Mouse (Mus musculus) kidney, embryonic 15.5 days (tissue): ENCODE measurements around the gene Kif26b. TPM values are rescaled to one million over a fixed set of nuclear protein-coding genes. Genes with fewer than 3 reads are reported as not detected.

Experiments used
- ATAC-seq: fragments of 200-750 bp; cut with Nextera tagmentation; replicated peaks from 2 replicates; pipeline ENCODE4 v1.8.0; 2017; ENCODE audit warnings: moderate TSS enrichment; ENCODE audit not compliant: low FRiP score
- H3K27ac ChIP-seq: fragments of 300-500 bp; sonication (generic); 2 replicates; pipeline ENCODE4 v1.5.1; 2015; ENCODE audit warnings: mild to moderate bottlenecking, inconsistent platforms
- H3K27me3 ChIP-seq: fragments of 300-500 bp; sonication (generic); 2 replicates; pipeline ENCODE4 v1.6.1; 2015; ENCODE audit warnings: inconsistent platforms
- H3K36me3 ChIP-seq: fragments of 300-500 bp; sonication (generic); 2 replicates; pipeline ENCODE4 v1.6.1; 2015; ENCODE audit warnings: inconsistent platforms
- H3K4me1 ChIP-seq: fragments of 300-500 bp; sonication (generic); 2 replicates; pipeline ENCODE4 v1.6.1; 2015; ENCODE audit warnings: inconsistent platforms
- H3K4me2 ChIP-seq: fragments of 300-500 bp; sonication (generic); 2 replicates; pipeline ENCODE4 v1.6.1; 2015; ENCODE audit warnings: moderate library complexity, mild to moderate bottlenecking, inconsistent platforms
- H3K4me3 ChIP-seq: fragments of 300-500 bp; sonication (generic); replicated peaks from 2 replicates; pipeline ENCODE4 v1.5.1; 2015; ENCODE audit warnings: mild to moderate bottlenecking, inconsistent platforms
- H3K9ac ChIP-seq: fragments of 300-500 bp; sonication (generic); 2 replicates; pipeline ENCODE4 v1.6.1; 2015; ENCODE audit warnings: mild to moderate bottlenecking, inconsistent platforms
- H3K9me3 ChIP-seq: fragments of 300-500 bp; sonication (generic); replicated peaks from 2 replicates; pipeline ENCODE4 v1.6.1; 2016; ENCODE audit warnings: inconsistent platforms
- WGBS: fragments of 180-500 bp; shearing (Covaris S2); methylation state at CpG from one replicate; pipeline ENCODE4 v1.1.7; 2015; ENCODE audit warnings: mixed read lengths; 5-methylcytosine and 5-hydroxymethylcytosine counted together
- polyA plus RNA-seq: library from polyadenylated mRNA; unstranded; fragments of >200 nt; fragmentation: Nextera tagmentation; extraction: Ambion mirVana; gene quantifications from 2 replicates; pipeline ENCODE4 v1.2.1, GENCODE M21; 2015

The Kif26b gene
- polyA plus RNA-seq, 1 experiment from 2014 or later, result 13.2 TPM

- Histone ChIP-seq H3K27me3 (no peaks in the 10 kb centered on the region), H3K4me2 (no peak overlapping the region), H3K9ac (no peak overlapping the region), H3K4me1 (peaks cover 9% of the 10 kb centered on the region; the same call in 1 of the 2 replicates), H3K27ac (no peak overlapping the region), H3K4me3 (no peak overlapping the region), H3K36me3 (peaks cover 5% of the 10 kb centered on the region; the same call in 1 of the 2 replicates), H3K9me3 (no peaks in the 10 kb centered on the region)
- 85% methylated on average over 6 of the region's 6 CpGs for WGBS
- no peak for ATAC-seq
These were observed 334.8 kb downstream of the Kif26b start for GRCm38 (mm10) chr1:178863756-178864155.

GRCm38 (mm10) chr1:178864297-178864696 is 335.4 kb downstream of the Kif26b start:
- no peak overlapping the region for H3K9ac ChIP-seq
- H3K4me3 ChIP-seq, result no peak overlapping the region
- no peak for ATAC-seq
- no peak overlapping the region for H3K27ac ChIP-seq
- 64% methylated on average over 4 of the region's 4 CpGs for WGBS
- H3K36me3 ChIP-seq, result peaks cover 4% of the 10 kb centered on the region; the same call in 1 of the 2 replicates
- peaks cover 9% of the 10 kb centered on the region; the same call in 1 of the 2 replicates for H3K4me1 ChIP-seq
- H3K27me3 ChIP-seq, result no peaks in the 10 kb centered on the region
- no peak overlapping the region for H3K4me2 ChIP-seq
- H3K9me3 ChIP-seq, result no peaks in the 10 kb centered on the region

DNA sequence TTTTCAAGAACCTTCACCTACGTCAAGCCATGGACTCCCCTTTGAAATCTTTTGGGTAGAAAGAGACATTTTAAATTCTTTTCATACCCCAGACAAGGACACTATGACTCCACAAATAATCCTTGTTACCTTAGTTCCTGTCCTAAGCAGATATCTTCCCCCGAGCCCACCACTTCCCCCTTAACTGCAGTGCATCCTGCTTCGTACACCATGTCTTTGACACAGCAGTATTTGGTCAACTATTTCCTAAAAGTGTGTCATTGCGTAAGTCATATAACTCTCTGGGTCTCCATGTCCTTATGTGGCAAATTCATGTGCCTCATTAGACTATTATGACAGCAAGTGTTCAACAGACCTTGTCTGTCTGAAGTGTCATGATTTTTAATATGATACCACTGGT is 337.8 kb downstream of the Kif26b start:
- 89% methylated on average over 4 of the region's 4 CpGs for WGBS
- H3K4me3 ChIP-seq, result no peak overlapping the region
- no peaks in the 10 kb centered on the region for H3K9me3 ChIP-seq
- H3K4me2 ChIP-seq, result no peak overlapping the region
- no peaks in the 10 kb centered on the region for H3K27me3 ChIP-seq
- peaks cover 4% of the 10 kb centered on the region; the same call in 1 of the 2 replicates for H3K36me3 ChIP-seq
- ATAC-seq, result no peak
- H3K27ac ChIP-seq, result no peak overlapping the region
- peaks cover 14% of the 10 kb centered on the region for H3K4me1 ChIP-seq
- H3K9ac ChIP-seq, result no peak overlapping the region

GRCm38 (mm10) chr1:178871055-178871454 is 342.1 kb downstream of the Kif26b start:
- Histone ChIP-seq H3K27ac (no peak overlapping the region), H3K9ac (no peak overlapping the region), H3K36me3 (peaks cover 19% of the 10 kb centered on the region), H3K4me3 (no peak overlapping the region), H3K4me1 (peaks cover 14% of the 10 kb centered on the region), H3K4me2 (no peak overlapping the region), H3K27me3 (no peaks in the 10 kb centered on the region), H3K9me3 (no peaks in the 10 kb centered on the region)
- no peak for ATAC-seq
- WGBS, result 36% methylated on average over 3 of the region's 3 CpGs

DNA sequence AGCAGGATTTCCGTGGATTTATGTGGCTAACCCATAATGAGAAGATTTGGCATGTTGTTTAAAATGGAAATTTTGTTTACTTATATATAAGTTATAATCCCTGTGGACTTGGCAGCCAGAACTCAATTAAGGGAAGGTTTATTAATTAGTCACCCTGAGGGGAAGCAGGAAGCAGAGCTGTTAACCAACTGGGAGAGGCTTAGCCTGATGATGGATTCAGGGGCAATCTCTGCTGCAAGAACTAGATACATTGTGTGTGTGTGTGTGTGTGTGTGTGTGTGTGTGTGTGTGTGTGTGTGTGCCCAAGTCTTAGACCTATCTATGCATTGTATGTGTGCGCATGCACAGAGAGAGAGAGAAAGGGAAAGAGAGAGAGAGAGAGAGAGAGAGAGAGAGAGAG is 348.0 kb downstream of the Kif26b start:
- no peaks in the 10 kb centered on the region for H3K27me3 ChIP-seq
- no peak overlapping the region for H3K4me3 ChIP-seq
- H3K27ac ChIP-seq, result no peak overlapping the region
- H3K9ac ChIP-seq, result no peak overlapping the region
- H3K4me2 ChIP-seq, result no peak overlapping the region
- H3K9me3 ChIP-seq, result no peaks in the 10 kb centered on the region
- peaks cover 29% of the 10 kb centered on the region for H3K36me3 ChIP-seq
- no peak for ATAC-seq
- WGBS, result 77% methylated on average over 2 of the region's 2 CpGs
- H3K4me1 ChIP-seq, result no peaks in the 10 kb centered on the region

- H3K27me3 ChIP-seq, result no peaks in the 10 kb centered on the region
- H3K36me3 ChIP-seq, result peaks cover 29% of the 10 kb centered on the region
- no peaks in the 10 kb centered on the region for H3K9me3 ChIP-seq
- WGBS, result 46% methylated on average over 1 of the region's 1 CpGs
- no peak for ATAC-seq
- no peak overlapping the region for H3K27ac ChIP-seq
- H3K4me2 ChIP-seq, result no peak overlapping the region
- no peak overlapping the region for H3K4me3 ChIP-seq
- no peak overlapping the region for H3K9ac ChIP-seq
- H3K4me1 ChIP-seq, result no peaks in the 10 kb centered on the region
These were observed 349.8 kb downstream of the Kif26b start for GRCm38 (mm10) chr1:178878676-178879075.

DNA sequence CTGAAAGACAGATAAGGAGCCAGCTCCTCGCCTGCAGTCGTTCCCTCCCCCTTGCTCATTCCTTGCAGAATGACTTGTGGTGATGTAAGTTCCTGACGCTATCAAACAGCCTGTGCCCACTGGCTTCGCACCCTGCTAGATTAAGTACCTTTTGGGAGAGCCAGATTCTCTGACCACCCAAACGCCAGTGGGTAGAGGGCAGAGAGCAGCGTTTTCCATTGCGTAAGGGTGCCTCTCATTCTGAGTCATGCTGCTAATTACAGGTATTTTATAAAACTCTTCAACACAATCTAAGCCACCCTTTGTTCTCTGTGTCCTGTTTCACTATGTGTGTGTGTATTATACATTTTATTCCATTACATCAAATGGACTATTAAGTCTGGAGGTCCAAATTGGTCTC is 352.0 kb downstream of the Kif26b start:
- no peaks in the 10 kb centered on the region for H3K27me3 ChIP-seq
- no peak overlapping the region for H3K9ac ChIP-seq
- H3K4me2 ChIP-seq, result no peak overlapping the region
- H3K36me3 ChIP-seq, result peaks cover 27% of the 10 kb centered on the region; the same call in 1 of the 2 replicates
- no peaks in the 10 kb centered on the region for H3K4me1 ChIP-seq
- 80% methylated on average over 7 of the region's 7 CpGs for WGBS
- H3K27ac ChIP-seq, result no peak overlapping the region
- H3K9me3 ChIP-seq, result no peaks in the 10 kb centered on the region
- H3K4me3 ChIP-seq, result no peak overlapping the region
- no peak for ATAC-seq

DNA sequence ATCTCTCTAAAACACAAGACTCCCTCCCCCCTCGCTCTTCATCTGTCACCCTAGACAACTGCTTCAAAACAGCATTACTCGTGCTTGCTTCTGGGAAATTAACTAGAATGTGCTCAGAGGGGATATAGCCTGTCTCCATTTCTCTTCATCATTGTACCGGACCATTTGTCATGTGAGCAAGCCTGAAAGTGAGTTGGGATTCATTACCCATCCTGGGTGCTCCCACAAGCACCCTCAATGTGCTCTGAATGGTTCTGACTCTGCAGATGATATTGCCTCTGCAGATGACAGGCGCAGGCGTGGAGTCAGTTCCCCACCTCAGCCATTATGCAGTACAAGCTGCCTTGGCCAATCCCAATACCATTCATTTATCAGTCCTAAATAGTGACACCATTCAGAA is 357.7 kb downstream of the Kif26b start:
- Histone ChIP-seq H3K4me3 (no peak overlapping the region), H3K27ac (no peak overlapping the region), H3K4me1 (peaks cover 8% of the 10 kb centered on the region; the same call in 1 of the 2 replicates), H3K4me2 (no peak overlapping the region), H3K27me3 (no peaks in the 10 kb centered on the region), H3K36me3 (peaks cover 18% of the 10 kb centered on the region; the same call in 1 of the 2 replicates), H3K9me3 (no peaks in the 10 kb centered on the region), H3K9ac (no peak overlapping the region)
- no peak for ATAC-seq
- WGBS, result 79% methylated on average over 5 of the region's 5 CpGs

GRCm38 (mm10) chr1:178892376-178892775 is 363.5 kb downstream of the Kif26b start:
- Histone ChIP-seq H3K36me3 (peaks cover 2% of the 10 kb centered on the region), H3K9ac (no peak overlapping the region), H3K9me3 (no peaks in the 10 kb centered on the region), H3K27me3 (no peaks in the 10 kb centered on the region), H3K4me3 (no peak overlapping the region), H3K27ac (no peak overlapping the region), H3K4me1 (peaks cover 8% of the 10 kb centered on the region; the same call in 1 of the 2 replicates), H3K4me2 (no peak overlapping the region)
- 91% methylated on average over 6 of the region's 6 CpGs for WGBS
- ATAC-seq, result no peak

DNA sequence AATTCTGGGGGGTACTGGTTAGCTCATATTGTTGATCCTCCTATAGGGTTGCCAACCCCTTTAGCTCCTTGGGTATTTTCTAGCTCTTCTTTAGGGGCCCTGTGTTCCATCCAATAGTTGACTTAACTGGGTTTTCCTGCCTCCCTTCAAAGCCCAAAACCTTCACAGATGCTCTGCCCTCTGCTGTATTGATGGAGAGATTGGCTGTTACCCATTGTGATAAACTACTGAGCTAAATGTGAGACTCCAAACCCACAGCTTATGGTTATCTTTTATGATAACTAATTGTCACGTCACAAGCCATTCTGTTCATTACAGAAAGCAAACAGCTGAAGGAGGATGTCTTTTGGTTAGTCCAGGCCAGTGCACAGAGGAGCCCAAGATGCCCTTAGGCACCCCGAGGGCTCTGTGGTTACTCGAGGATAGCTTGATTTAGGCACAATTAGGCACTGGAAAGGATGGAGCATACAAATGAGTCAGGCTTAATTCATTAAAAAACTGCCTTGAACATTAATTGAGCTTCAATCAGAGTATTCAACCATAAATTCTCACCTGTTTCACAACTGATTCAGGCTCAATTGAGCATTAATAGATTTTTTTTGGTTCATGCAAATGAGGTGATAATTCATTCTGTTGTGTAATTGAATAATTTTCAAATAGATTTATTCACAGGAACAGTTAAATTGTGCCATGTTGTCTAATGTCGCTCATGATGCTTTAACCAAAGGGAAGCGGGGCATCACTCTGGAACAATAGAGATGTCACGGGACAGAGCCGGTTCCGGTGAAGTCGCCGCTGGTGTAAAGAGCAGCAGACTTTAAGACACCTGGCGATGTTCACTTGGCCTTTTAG is 364.5 kb downstream of the Kif26b start:
- ATAC-seq, result no peak
- no peak overlapping the region for H3K4me2 ChIP-seq
- H3K36me3 ChIP-seq, result no peaks in the 10 kb centered on the region; the same call in 1 of the 2 replicates
- H3K27me3 ChIP-seq, result no peaks in the 10 kb centered on the region
- H3K4me3 ChIP-seq, result no peak overlapping the region
- H3K4me1 ChIP-seq, result peaks cover 8% of the 10 kb centered on the region; the same call in 1 of the 2 replicates
- H3K27ac ChIP-seq, result no peak overlapping the region
- H3K9me3 ChIP-seq, result no peaks in the 10 kb centered on the region
- 88% methylated on average over 11 of the region's 11 CpGs for WGBS
- no peak overlapping the region for H3K9ac ChIP-seq

- H3K27ac ChIP-seq, result no peak overlapping the region
- H3K9me3 ChIP-seq, result no peaks in the 10 kb centered on the region
- no peak overlapping the region for H3K4me2 ChIP-seq
- no peak overlapping the region for H3K4me3 ChIP-seq
- WGBS, result 87% methylated on average over 3 of the region's 3 CpGs
- ATAC-seq, result no peak
- H3K36me3 ChIP-seq, result no peaks in the 10 kb centered on the region; the same call in 1 of the 2 replicates
- no peak overlapping the region for H3K9ac ChIP-seq
- H3K27me3 ChIP-seq, result no peaks in the 10 kb centered on the region
- peaks cover 8% of the 10 kb centered on the region; the same call in 1 of the 2 replicates for H3K4me1 ChIP-seq
These were observed 365.1 kb downstream of the Kif26b start for GRCm38 (mm10) chr1:178894081-178894401.

DNA sequence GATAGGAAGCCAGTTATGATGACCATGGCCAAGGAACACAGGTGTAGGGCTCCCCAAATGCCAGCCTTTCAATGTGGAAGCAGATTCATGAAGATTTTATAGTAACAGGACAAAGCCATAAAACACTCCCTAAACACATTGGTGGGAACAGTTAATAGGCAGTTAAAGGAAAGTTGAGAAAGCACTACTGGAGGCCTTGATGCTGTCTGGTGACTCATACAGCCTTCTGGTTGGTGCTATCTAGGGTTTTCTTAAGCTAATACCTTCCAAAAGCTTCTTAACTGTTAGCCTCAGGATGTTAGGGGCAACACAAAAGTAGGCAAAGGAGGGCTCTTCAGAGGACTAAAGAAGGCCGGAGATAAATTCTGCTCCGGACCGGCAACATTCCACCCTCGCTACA is 366.7 kb downstream of the Kif26b start:
- 91% methylated on average over 4 of the region's 4 CpGs for WGBS
- H3K27me3 ChIP-seq, result no peaks in the 10 kb centered on the region
- H3K36me3 ChIP-seq, result no peaks in the 10 kb centered on the region; the same call in 1 of the 2 replicates
- no peak overlapping the region for H3K9ac ChIP-seq
- no peaks in the 10 kb centered on the region for H3K9me3 ChIP-seq
- no peak overlapping the region for H3K27ac ChIP-seq
- H3K4me1 ChIP-seq, result 0 out of 2 replicates have a peak, but pooled peaks cover under 1% of the 10 kb centered on the region
- H3K4me2 ChIP-seq, result no peak overlapping the region
- ATAC-seq, result no peak
- H3K4me3 ChIP-seq, result no peak overlapping the region
